Mouse (Mus musculus) MEL (cell line): ENCODE data around the gene Nbas. TPM values are rescaled to one million over a fixed set of nuclear protein-coding genes. Genes with fewer than 3 reads are reported as not detected.

Source experiments
- DNase-seq: peaks from one replicate; pipeline ENCODE4 v3.0.0; 2011; ENCODE audit warnings: low read depth, low spot score
- H3K27ac ChIP-seq: 2 replicates; pipeline ENCODE4 v1.5.1; 2012; ENCODE audit warnings: low read depth, mild to moderate bottlenecking, control low read depth, low read length, moderate library complexity; ENCODE audit not compliant: control insufficient read depth
- H3K27me3 ChIP-seq, 2 experiments: fragments of 150-350 bp in 1 of 2; sonication (generic) in 1 of 2; 2 replicates each; pipeline ENCODE4 v1.6.1; 2012; ENCODE audit warnings: low read length in 2 of 2, mild to moderate bottlenecking in 2 of 2, improper control_type of control experiment in 1 of 2, moderate library complexity in 1 of 2; ENCODE audit not compliant: insufficient read depth in 2 of 2, control insufficient read depth in 1 of 2
- H3K36me3 ChIP-seq, 2 experiments: 2 replicates each; pipeline ENCODE4 v1.6.1; 2012 to 2014; ENCODE audit warnings: low read length in 2 of 2, improper control_type of control experiment in 1 of 2, inconsistent platforms in 1 of 2, mild to moderate bottlenecking in 1 of 2; ENCODE audit not compliant: insufficient read depth in 2 of 2, control insufficient read depth in 1 of 2
- H3K4me1 ChIP-seq, 2 experiments: fragments of 150-350 bp in 1 of 2; sonication (generic) in 1 of 2; 2 replicates each; pipeline ENCODE4 v1.6.1; 2012; ENCODE audit warnings: low read length in 2 of 2, improper control_type of control experiment in 1 of 2, mild to moderate bottlenecking in 1 of 2; ENCODE audit not compliant: insufficient read depth in 2 of 2, control insufficient read depth in 1 of 2
- H3K4me3 ChIP-seq, 2 experiments: fragments of 150-350 bp in 1 of 2; sonication (generic) in 1 of 2; 2 replicates each; pipeline ENCODE4 v1.5.1; 2012; ENCODE audit warnings: low read depth in 2 of 2, low read length in 2 of 2, mild to moderate bottlenecking in 2 of 2, moderate library complexity in 2 of 2, control low read depth in 1 of 2, improper control_type of control experiment in 1 of 2; ENCODE audit not compliant: control insufficient read depth in 1 of 2, insufficient read depth in 1 of 2
- H3K79me2 ChIP-seq: 2 replicates; pipeline ENCODE4 v1.6.1; 2012; ENCODE audit warnings: mild to moderate bottlenecking, low read length, moderate library complexity; ENCODE audit not compliant: control insufficient read depth, poor library complexity, insufficient read depth
- H3K9ac ChIP-seq: 2 replicates; pipeline ENCODE4 v1.6.1; 2012; ENCODE audit warnings: low read depth, mild to moderate bottlenecking, control low read depth, low read length, moderate library complexity; ENCODE audit not compliant: control insufficient read depth, poor library complexity, severe bottlenecking
- H3K9me3 ChIP-seq: fragments of 150-350 bp; sonication (generic); replicated peaks from 2 replicates; pipeline ENCODE4 v1.6.1; 2012; ENCODE audit warnings: mild to moderate bottlenecking, low read length, improper control_type of control experiment, moderate library complexity; ENCODE audit not compliant: insufficient read depth
- BHLHE40 ChIP-seq: IDR thresholded peaks from 2 replicates; pipeline ENCODE4 v1.6.1; 2012; ENCODE audit warnings: low read depth, mild to moderate bottlenecking, inconsistent platforms, low read length, improper control_type of control experiment, borderline replicate concordance
- CHD2 ChIP-seq: IDR thresholded peaks from 2 replicates; pipeline ENCODE4 v1.6.1; 2011; ENCODE audit warnings: low read length, improper control_type of control experiment
- CTCF ChIP-seq, 3 experiments: IDR thresholded peaks in 2 of 3; conservative IDR thresholded peaks in 1 of 3; 2 replicates each; pipeline ENCODE4 v1.5.1; 2011 to 2012; ENCODE audit warnings: low read length in 3 of 3, low read depth in 2 of 3, mild to moderate bottlenecking in 2 of 3, improper control_type of control experiment in 1 of 3, inconsistent platforms in 1 of 3, mixed read lengths in 1 of 3, moderate library complexity in 1 of 3; ENCODE audit not compliant: control insufficient read depth in 1 of 3, insufficient read depth in 1 of 3, poor library complexity in 1 of 3, severe bottlenecking in 1 of 3
- E2F4 ChIP-seq: IDR thresholded peaks from 2 replicates; pipeline ENCODE4 v1.6.1; 2011; ENCODE audit warnings: low read depth, low read length, improper control_type of control experiment, borderline replicate concordance
- EP300 ChIP-seq, 2 experiments: IDR thresholded peaks; 2 replicates each; pipeline ENCODE4 v1.6.1; 2011; ENCODE audit warnings: improper control_type of control experiment in 2 of 2, low read length in 2 of 2, low read depth in 1 of 2, mild to moderate bottlenecking in 1 of 2
- GATA1 ChIP-seq: IDR thresholded peaks from 2 replicates; pipeline ENCODE4 v1.6.1; 2011; ENCODE audit warnings: low read depth, low read length, improper control_type of control experiment
- MAFK ChIP-seq: IDR thresholded peaks from 2 replicates; pipeline ENCODE4 v1.6.1; 2011; ENCODE audit warnings: low read depth, mild to moderate bottlenecking, low read length, improper control_type of control experiment, borderline replicate concordance
- MAX ChIP-seq: IDR thresholded peaks from 2 replicates; pipeline ENCODE4 v1.6.1; 2011; ENCODE audit warnings: low read length, improper control_type of control experiment
- MAZ ChIP-seq: IDR thresholded peaks from 2 replicates; pipeline ENCODE4 v1.6.1; 2012; ENCODE audit warnings: low read depth, mild to moderate bottlenecking, inconsistent platforms, low read length, improper control_type of control experiment
- MYB ChIP-seq: IDR thresholded peaks from 2 replicates; pipeline ENCODE4 v1.6.1; 2011; ENCODE audit warnings: mild to moderate bottlenecking, low read depth, low read length, improper control_type of control experiment
- NRF1 ChIP-seq: IDR thresholded peaks from 2 replicates; pipeline ENCODE4 v1.6.1; 2014; ENCODE audit warnings: low read depth, mild to moderate bottlenecking, inconsistent platforms, low read length, improper control_type of control experiment, moderate library complexity; ENCODE audit not compliant: poor library complexity, insufficient read depth, severe bottlenecking
- POLR2A ChIP-seq, 2 experiments: IDR thresholded peaks; 2 replicates each; pipeline ENCODE4 v1.6.1; 2011 to 2012; ENCODE audit warnings: low read length in 2 of 2, mild to moderate bottlenecking in 2 of 2, control low read depth in 1 of 2, improper control_type of control experiment in 1 of 2, low read depth in 1 of 2, moderate library complexity in 1 of 2; ENCODE audit not compliant: control insufficient read depth in 1 of 2, insufficient read depth in 1 of 2, poor library complexity in 1 of 2
- POLR2AphosphoS5 ChIP-seq: IDR thresholded peaks from 2 replicates; pipeline ENCODE4 v1.6.1; 2012; ENCODE audit warnings: low read depth, borderline replicate concordance, mild to moderate bottlenecking, inconsistent platforms, low read length, moderate library complexity, mixed read lengths
- RAD21 ChIP-seq: IDR thresholded peaks from 2 replicates; pipeline ENCODE4 v1.6.1; 2011; ENCODE audit warnings: mild to moderate bottlenecking, low read depth, low read length, improper control_type of control experiment
- TCF12 ChIP-seq: IDR thresholded peaks from 2 replicates; pipeline ENCODE4 v1.6.1; 2014; ENCODE audit warnings: low read depth, mild to moderate bottlenecking, inconsistent platforms, low read length, improper control_type of control experiment, moderate library complexity
- USF1 ChIP-seq: IDR thresholded peaks from 2 replicates; pipeline ENCODE4 v1.6.1; 2014; ENCODE audit warnings: low read depth, mild to moderate bottlenecking, inconsistent platforms, low read length, improper control_type of control experiment, moderate library complexity
- USF2 ChIP-seq, 2 experiments: IDR thresholded peaks; 2 replicates each; pipeline ENCODE4 v1.6.1; 2011 to 2012; ENCODE audit warnings: improper control_type of control experiment in 2 of 2, low read length in 2 of 2, borderline replicate concordance in 1 of 2, inconsistent platforms in 1 of 2, low read depth in 1 of 2, mild to moderate bottlenecking in 1 of 2; ENCODE audit not compliant: insufficient read depth in 1 of 2
- ZC3H11A ChIP-seq: IDR thresholded peaks from 2 replicates; pipeline ENCODE4 v1.6.1; 2012; ENCODE audit warnings: low read depth, mild to moderate bottlenecking, inconsistent platforms, low read length, improper control_type of control experiment
- ZMIZ1 ChIP-seq: IDR thresholded peaks from 2 replicates; pipeline ENCODE4 v1.6.1; 2012; ENCODE audit warnings: low read depth, mild to moderate bottlenecking, inconsistent platforms, low read length, improper control_type of control experiment, moderate library complexity
- polyA plus RNA-seq, 2 experiments: library from polyadenylated mRNA; stranded (reverse) in 1 of 2; unstranded in 1 of 2; fragments of >175 nt in 1 of 2; fragments of >200 nt in 1 of 2; gene quantifications; 2 replicates each; pipeline versions ENCODE4 v1.2.1 to v1.2.4; 2012; ENCODE audit warnings: low replicate concordance in 2 of 2, low read depth in 1 of 2; ENCODE audit not compliant: insufficient read length in 2 of 2, insufficient read depth in 1 of 2, missing spikeins in 1 of 2
- total RNA-seq: library from RNA; depleted of rRNA; stranded (reverse); fragments of 300-350 nt; gene quantifications from 2 replicates; pipeline ENCODE4 v1.2.3, GENCODE M21; 2012

Nbas gene
- total and polyA plus RNA-seq, 3 experiments = 24.2 to 25.7 TPM; not detected in 1

DNA sequence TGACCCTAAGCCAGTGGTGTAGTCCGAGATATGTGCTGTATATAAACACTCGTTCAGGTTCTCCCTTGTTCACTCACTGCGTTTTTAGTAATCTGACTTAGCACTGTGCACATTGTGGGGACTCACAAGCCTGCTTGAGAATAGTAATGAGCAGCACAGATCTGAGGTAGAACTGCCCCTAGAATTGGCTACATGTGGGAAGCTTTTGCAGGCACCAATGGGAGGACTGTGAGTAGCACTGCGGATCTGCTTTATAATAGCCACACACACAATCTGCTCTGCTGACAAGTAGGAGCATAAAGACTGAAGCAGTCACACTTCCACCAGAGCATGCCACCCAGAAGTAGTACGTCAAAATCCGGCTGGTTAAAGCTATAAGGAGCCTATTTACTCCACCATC is 228.3 kb downstream of the Nbas start:
- H3K27ac ChIP-seq = no peak overlapping the region

GRCm38 (mm10) chr12:13499237-13499889 is 230.4 kb downstream of the Nbas start:
- no peaks in the 10 kb centered on the region for H3K4me1 ChIP-seq
- DNase-seq = no peak
- H3K9me3 ChIP-seq = no peaks in the 10 kb centered on the region
- H3K4me3 ChIP-seq = no peak overlapping the region
- no peak overlapping the region for H3K9ac ChIP-seq
- no peaks in the 10 kb centered on the region for H3K27me3 ChIP-seq
- no peaks in the 10 kb centered on the region for H3K79me2 ChIP-seq
- H3K27ac ChIP-seq = no peak overlapping the region
- no peaks in the 10 kb centered on the region; a peak in 1 of 4 replicates for H3K36me3 ChIP-seq
- TF ChIP-seq BHLHE40 = no peak
- TF ChIP-seq MAFK = no peak
- no peak for TF ChIP-seq NRF1
- TF ChIP-seq E2F4 = no peak
- no peak for TF ChIP-seq MAX
- TF ChIP-seq RAD21 = no peak
- TF ChIP-seq EP300 (IDR thresholded peaks at IDR 0.05; ENCODE audit: low read depth in 1 of 2, low read length in 2 of 2) = no peak
- TF ChIP-seq TCF12 = no peak
- no peak for TF ChIP-seq CHD2
- no peak for TF ChIP-seq POLR2AphosphoS5
- no peak for TF ChIP-seq USF1
- TF ChIP-seq CTCF (IDR thresholded peaks at IDR 0.05 in 2 of 3, conservative IDR thresholded peaks at IDR 0.05 in 1 of 3; ENCODE audit: control insufficient read depth in 1 of 3, insufficient read depth in 1 of 3, low read depth in 2 of 3, low read length in 3 of 3, poor library complexity in 1 of 3, severe bottlenecking in 1 of 3) = no peak
- TF ChIP-seq ZMIZ1 = no peak
- no peak for TF ChIP-seq GATA1
- TF ChIP-seq USF2 (IDR thresholded peaks at IDR 0.05; ENCODE audit: borderline replicate concordance in 1 of 2, insufficient read depth in 1 of 2, low read depth in 1 of 2, low read length in 2 of 2) = no peak
- no peak for TF ChIP-seq POLR2A (IDR thresholded peaks at IDR 0.05; ENCODE audit: control insufficient read depth in 1 of 2, insufficient read depth in 1 of 2, low read depth in 1 of 2, low read length in 2 of 2, poor library complexity in 1 of 2)
- no peak for TF ChIP-seq MYB
- no peak for TF ChIP-seq MAZ

More for the DNA sequence above, 228.3 kb downstream of the Nbas start:
- H3K9ac ChIP-seq = no peak overlapping the region
- H3K4me1 ChIP-seq = no peaks in the 10 kb centered on the region
- no peaks in the 10 kb centered on the region for H3K79me2 ChIP-seq
- TF ChIP-seq ZC3H11A (no peak), ZMIZ1 (no peak)
- no peak for DNase-seq
- H3K4me3 ChIP-seq = no peak overlapping the region
- no peaks in the 10 kb centered on the region for H3K27me3 ChIP-seq
- no peaks in the 10 kb centered on the region; a peak in 1 of 4 replicates for H3K36me3 ChIP-seq
- H3K9me3 ChIP-seq = no peaks in the 10 kb centered on the region
